Mouse (Mus musculus): ENCODE results near the gene Psma7. TPM values are rescaled to one million over a fixed set of nuclear protein-coding genes. Genes with fewer than 3 reads are reported as not detected.

Psma7 gene
- 100 to 1,000 TPM; 127 to 151 TPM for total RNA-seq (2023)

DNA sequence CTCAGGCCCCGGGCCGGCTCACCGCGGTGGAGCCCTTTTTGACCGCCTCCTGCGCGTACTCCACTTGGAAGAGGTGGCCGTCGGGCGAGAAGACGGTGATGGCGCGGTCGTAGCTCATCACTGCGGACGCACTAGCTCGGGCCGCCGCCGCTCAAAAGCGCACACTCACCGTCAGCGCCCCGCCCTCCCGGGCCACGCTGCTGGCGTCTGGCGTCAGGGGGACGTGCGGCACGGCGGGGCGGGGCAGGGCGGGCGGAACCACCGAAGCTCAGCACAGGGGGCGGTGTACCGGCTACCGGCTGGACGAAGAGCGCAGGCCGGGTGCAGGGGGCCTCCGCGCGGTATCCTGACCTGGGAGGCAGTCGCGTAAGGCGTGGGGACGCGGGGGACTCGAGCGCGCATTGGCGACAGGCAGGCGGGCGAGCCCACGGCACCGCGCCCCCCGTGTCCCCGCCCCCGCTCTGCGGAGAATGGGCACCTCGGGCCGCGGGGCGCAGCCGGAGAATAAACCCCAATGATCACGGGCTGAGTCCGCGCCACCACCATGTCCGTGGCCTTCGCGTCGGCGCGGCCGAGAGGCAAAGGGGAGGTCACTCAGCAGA lies at the start of gene Psma7, which contains the start of gene Ss18l1:
Psma7 (minus strand) TSS at position 178 of the 602 bp plus-strand sequence.
Ss18l1 (plus strand) TSS at position 254 of the 602 bp plus-strand sequence.

GRCm38 (mm10) chr2:180070481-180071453 lies 28.5 kb upstream of the Psma7 start, which contains the start of gene Mtg2:
Gene Mtg2 (plus strand): TSS chr2:180070588.

DNA sequence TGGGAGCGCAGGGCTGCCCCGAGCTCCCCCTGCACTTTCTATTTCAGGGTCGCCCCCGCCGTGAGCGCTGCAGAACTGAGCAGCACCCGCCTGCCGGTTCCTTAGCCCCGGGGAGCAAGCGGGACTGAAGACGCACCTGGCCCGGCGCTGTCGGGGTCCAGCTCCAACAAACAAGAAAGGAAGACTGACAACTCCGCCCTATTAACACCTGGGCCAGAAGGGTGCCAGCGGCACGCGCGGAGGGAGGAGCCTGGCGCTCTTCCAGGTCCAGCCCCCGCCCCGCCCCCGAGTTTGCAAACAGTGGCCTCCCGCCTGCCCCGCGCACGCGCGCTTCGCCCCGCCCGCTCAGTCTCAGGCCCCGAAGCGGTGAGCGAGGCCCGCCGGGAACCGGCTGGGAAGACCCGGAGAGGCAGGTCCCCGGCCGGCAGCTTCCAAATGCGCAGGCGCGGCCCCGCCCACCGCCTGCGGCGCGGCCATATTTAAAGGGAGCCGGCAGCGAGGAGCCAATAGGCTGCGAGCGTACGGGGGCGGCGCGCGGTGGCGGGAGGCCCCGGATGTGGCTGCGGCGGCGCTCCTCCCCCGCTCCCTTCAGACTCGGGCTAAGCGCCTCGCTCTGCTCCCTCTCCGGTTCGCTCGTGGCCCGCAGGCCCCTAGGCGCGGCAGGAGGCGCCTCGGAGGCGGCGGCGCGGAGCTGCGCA lies 17.7 kb downstream of the Psma7 start, which contains the start of gene Lsm14b:
Lsm14b (plus strand) TSS at position 587 of the 698 bp plus-strand sequence.

Other genes starting within 250 kb of the Psma7 start
- gene Taf4, start 65.8 kb downstream of the Psma7 start, total RNA-seq (2023): 10 to 100 TPM; 38.0 to 46.0 TPM
- 10 to 100 TPM; 36.0 to 38.7 TPM for gene Lsm14b, start 17.4 kb downstream of the Psma7 start, total RNA-seq (2023)
- 1 to 10 TPM; 7.1 to 8.5 TPM for gene Ss18l1, start 76 bp upstream of the Psma7 start, total RNA-seq (2023)
- 10 to 100 TPM; 20.6 to 22.1 TPM for gene Mtg2, start 28.2 kb upstream of the Psma7 start, total RNA-seq (2023)
- not detected for gene Hrh3, start 62.1 kb upstream of the Psma7 start, total RNA-seq (2023)
- gene Osbpl2, start 76.9 kb upstream of the Psma7 start, total RNA-seq (2023): 10 to 100 TPM; 41.1 to 43.1 TPM
- 100 to 1,000 TPM; 114 to 122 TPM for gene Adrm1, start 129.1 kb upstream of the Psma7 start, total RNA-seq (2023)
- gene Lama5, start 183.4 kb upstream of the Psma7 start, total RNA-seq (2023): not detected
- gene Rps21, start 214.9 kb upstream of the Psma7 start, total RNA-seq (2023): 1,000 to 10,000 TPM; 1,793 to 1,897 TPM
- gene Cables2, start 231.1 kb upstream of the Psma7 start, total RNA-seq (2023): 10 to 100 TPM; 80.4 to 92.3 TPM
- gene Rbbp8nl, start 247.4 kb upstream of the Psma7 start, total RNA-seq (2023): not detected